Mouse (Mus musculus): ENCODE data around the gene Bmp8a. TPM values are rescaled to one million over a fixed set of nuclear protein-coding genes. Genes with fewer than 3 reads are reported as not detected.
"Not testable (repeated sequence)": the region's sequence is repeated elsewhere in the genome, so short reads cannot be mapped to it uniquely, and the experiment has no call there.

Bmp8a gene
- polyA plus RNA-seq, 1 experiment from 2014 or later: 0.32 TPM

DNA sequence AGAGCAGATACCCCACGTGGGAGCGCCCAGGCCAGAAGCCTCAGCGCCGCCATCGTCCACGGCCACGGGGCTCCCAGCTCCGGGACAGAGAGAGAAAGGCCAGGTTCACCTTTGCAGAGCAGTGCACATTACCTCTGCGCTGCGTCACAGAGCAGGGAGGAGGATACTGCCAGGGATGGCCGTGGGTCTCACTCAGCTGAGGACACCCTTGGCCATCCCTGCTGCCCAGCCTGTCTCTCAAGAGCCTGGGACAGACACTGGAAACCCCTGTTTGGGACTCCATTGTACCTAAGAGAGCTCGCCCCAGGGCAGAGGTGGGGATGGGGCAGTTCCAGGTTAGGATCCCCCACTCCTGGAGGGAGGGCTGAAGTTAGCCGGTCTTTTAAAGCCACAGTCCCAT is 19.5 kb downstream of the Bmp8a start, which contains the start of gene Oxct2a:
Oxct2a (minus strand) TSS at position 101 of the 400 bp plus-strand sequence.
- no peak within 1 kb of the TSS for H3K9ac ChIP-seq (ENCODE audit: low read depth, low read length)
- ATAC-seq (replicated peaks; ENCODE audit: low FRiP score, low read depth): peak; percentile 12; the same call in 1 of the 2 replicates
- TF ChIP-seq CTCF (IDR thresholded peaks at IDR 0.05; ENCODE audit: low read depth): no peak

GRCm38 (mm10) chr4:123322910-123323309 is 20.1 kb downstream of the Bmp8a start:
- not testable (repeated sequence) for H3K27ac ChIP-seq

More for the DNA sequence above, 19.5 kb downstream of the Bmp8a start, which contains the start of gene Oxct2a:
- 17% methylated on average over 11 of the region's 13 CpGs for WGBS
- H3K4me2 ChIP-seq (ENCODE audit: low read length): peak within 1 kb of the TSS; percentile 50
- no peaks in the 10 kb centered on the region for H3K9me3 ChIP-seq (replicated peaks; ENCODE audit: low read length)
- H3K36me3 ChIP-seq (ENCODE audit: insufficient read depth, low read length): no peaks in the 10 kb centered on the region
- H3K27me3 ChIP-seq (ENCODE audit: insufficient read depth, low read length): 0 out of 2 replicates have a peak, but pooled peaks cover 4% of the 10 kb centered on the region
- H3K4me1 ChIP-seq (replicated peaks; ENCODE audit: insufficient read depth, low read length): no peaks in the 10 kb centered on the region
- peak within 1 kb of the TSS; percentile 18; the same call in 1 of the 2 replicates for H3K4me3 ChIP-seq (replicated peaks; ENCODE audit: low read depth, low read length)
- H3K27ac ChIP-seq: no peak within 1 kb of the TSS
- no peak for DNase-seq (ENCODE audit: low spot score)

GRCm38 (mm10) chr4:123314497-123314896 is 28.6 kb downstream of the Bmp8a start:
- no peak for TF ChIP-seq CTCF (IDR thresholded peaks at IDR 0.05; ENCODE audit: low read depth)
- H3K4me3 ChIP-seq (replicated peaks; ENCODE audit: low read depth, low read length): no peak overlapping the region
- H3K27me3 ChIP-seq (ENCODE audit: insufficient read depth, low read length): no peaks in the 10 kb centered on the region
- WGBS: 76% methylated on average over 3 of the region's 3 CpGs
- no peak overlapping the region for H3K4me2 ChIP-seq (ENCODE audit: low read length)
- H3K9ac ChIP-seq (ENCODE audit: low read depth, low read length): no peak overlapping the region
- ATAC-seq (replicated peaks; ENCODE audit: low FRiP score, low read depth) (no peak), DNase-seq (ENCODE audit: low spot score) (no peak)
- H3K27ac ChIP-seq: no peak overlapping the region
- H3K36me3 ChIP-seq (ENCODE audit: insufficient read depth, low read length): no peaks in the 10 kb centered on the region
- no peaks in the 10 kb centered on the region for H3K9me3 ChIP-seq (replicated peaks; ENCODE audit: low read length)
- no peaks in the 10 kb centered on the region for H3K4me1 ChIP-seq (replicated peaks; ENCODE audit: insufficient read depth, low read length)

More at GRCm38 (mm10) chr4:123322910-123323309, 20.1 kb downstream of the Bmp8a start:
- not testable (repeated sequence) for H3K9me3 ChIP-seq (replicated peaks; ENCODE audit: low read length); H3K36me3 ChIP-seq (ENCODE audit: insufficient read depth, low read length); H3K27me3 ChIP-seq (ENCODE audit: insufficient read depth, low read length); H3K9ac ChIP-seq (ENCODE audit: low read depth, low read length); H3K4me1 ChIP-seq (replicated peaks; ENCODE audit: insufficient read depth, low read length); DNase-seq (ENCODE audit: low spot score)
- peak; percentile 64 for ATAC-seq (replicated peaks; ENCODE audit: low FRiP score, low read depth)
- Histone ChIP-seq H3K4me3 (replicated peaks; ENCODE audit: low read depth, low read length) (0 out of 2 replicates have a peak overlapping the region, but pooled peaks have one; percentile 18), H3K4me2 (ENCODE audit: low read length) (peak overlapping the region; percentile 50)
- WGBS: 17% methylated on average over 23 of the region's 38 CpGs

DNA sequence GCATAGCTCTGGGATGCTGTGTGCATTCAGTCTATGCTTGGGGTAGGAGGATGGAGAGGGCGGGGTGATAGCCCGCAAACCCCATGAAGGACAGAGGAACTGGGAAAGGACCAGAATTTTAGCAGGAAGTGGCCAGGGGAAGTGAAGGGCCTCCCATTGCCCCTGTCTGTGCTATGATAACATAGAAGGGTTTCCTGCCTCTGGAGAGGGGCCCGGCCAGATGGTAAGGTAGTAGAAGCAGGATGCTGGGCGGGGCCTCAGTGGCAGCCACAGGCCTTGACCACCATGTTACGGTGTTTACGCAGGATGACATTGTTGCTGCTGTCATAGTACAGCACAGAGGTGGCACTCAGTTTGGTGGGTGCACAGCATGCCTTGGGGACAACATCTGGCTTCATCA is 30.0 kb downstream of the Bmp8a start:
- DNase-seq (ENCODE audit: low spot score): no peak
- no peak overlapping the region for H3K4me2 ChIP-seq (ENCODE audit: low read length)
- H3K9ac ChIP-seq (ENCODE audit: low read depth, low read length): no peak overlapping the region
- no peaks in the 10 kb centered on the region for H3K9me3 ChIP-seq (replicated peaks; ENCODE audit: low read length)
- H3K27me3 ChIP-seq (ENCODE audit: insufficient read depth, low read length): no peaks in the 10 kb centered on the region
- no peak overlapping the region for H3K4me3 ChIP-seq (replicated peaks; ENCODE audit: low read depth, low read length)
- no peak overlapping the region for H3K27ac ChIP-seq
- TF ChIP-seq CTCF (IDR thresholded peaks at IDR 0.05; ENCODE audit: low read depth): no peak
- H3K4me1 ChIP-seq (replicated peaks; ENCODE audit: insufficient read depth, low read length): no peaks in the 10 kb centered on the region
- 73% methylated on average over 6 of the region's 6 CpGs for WGBS
- no peak for ATAC-seq (replicated peaks; ENCODE audit: low FRiP score, low read depth)
- no peaks in the 10 kb centered on the region for H3K36me3 ChIP-seq (ENCODE audit: insufficient read depth, low read length)

DNA sequence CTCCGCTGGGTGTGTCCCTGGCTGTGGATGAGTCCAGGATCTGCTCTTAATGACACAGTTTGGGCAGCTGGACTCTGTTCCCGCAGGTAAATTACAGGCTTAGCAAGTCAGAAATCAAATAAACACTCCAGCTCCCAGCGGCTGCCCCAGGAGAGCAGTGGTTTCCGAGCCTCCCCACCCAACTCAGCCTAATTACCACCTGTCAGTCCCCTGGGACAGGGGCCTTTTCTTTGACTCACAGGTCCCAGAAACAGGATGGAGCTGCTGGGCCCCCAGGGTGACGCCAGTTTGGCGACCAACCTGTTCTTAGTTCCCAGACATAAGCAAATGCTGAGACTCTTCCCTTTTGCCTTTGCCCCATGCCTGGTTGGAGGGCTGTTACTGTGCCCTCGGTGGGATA is 31.2 kb downstream of the Bmp8a start:
- no peaks in the 10 kb centered on the region for H3K27me3 ChIP-seq (ENCODE audit: insufficient read depth, low read length)
- no peaks in the 10 kb centered on the region for H3K9me3 ChIP-seq (replicated peaks; ENCODE audit: low read length)
- WGBS: 80% methylated on average over 7 of the region's 7 CpGs
- DNase-seq (ENCODE audit: low spot score) (no peak), ATAC-seq (replicated peaks; ENCODE audit: low FRiP score, low read depth) (no peak)
- no peak overlapping the region for H3K4me3 ChIP-seq (replicated peaks; ENCODE audit: low read depth, low read length)
- H3K4me2 ChIP-seq (ENCODE audit: low read length): no peak overlapping the region
- H3K27ac ChIP-seq: no peak overlapping the region
- no peak overlapping the region for H3K9ac ChIP-seq (ENCODE audit: low read depth, low read length)
- H3K4me1 ChIP-seq (replicated peaks; ENCODE audit: insufficient read depth, low read length): no peaks in the 10 kb centered on the region
- TF ChIP-seq CTCF (IDR thresholded peaks at IDR 0.05; ENCODE audit: low read depth): no peak
- H3K36me3 ChIP-seq (ENCODE audit: insufficient read depth, low read length): no peaks in the 10 kb centered on the region

DNA sequence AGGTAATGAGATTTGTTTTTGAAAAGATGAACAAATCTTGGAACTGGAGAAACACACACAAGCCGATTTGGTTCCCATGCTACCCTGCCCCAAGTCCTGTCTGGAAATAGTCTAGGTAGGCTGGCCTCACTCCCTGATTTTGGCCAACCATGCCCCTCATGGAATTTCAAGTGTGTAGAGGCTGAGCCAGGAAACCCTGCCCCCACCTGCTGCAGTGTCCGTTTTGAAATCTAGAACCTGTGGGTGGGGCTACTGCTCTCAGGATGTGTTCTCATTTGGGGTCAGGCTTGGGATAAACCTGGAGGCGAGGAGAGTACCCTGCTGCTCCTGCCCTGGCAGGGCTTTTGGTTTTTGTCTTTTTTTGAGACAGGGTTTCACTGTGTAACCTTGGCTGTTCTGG is 34.8 kb downstream of the Bmp8a start:
- no peaks in the 10 kb centered on the region for H3K27me3 ChIP-seq (ENCODE audit: insufficient read depth, low read length)
- H3K9me3 ChIP-seq (replicated peaks; ENCODE audit: low read length): no peaks in the 10 kb centered on the region
- no peak overlapping the region for H3K27ac ChIP-seq
- DNase-seq (ENCODE audit: low spot score): no peak
- H3K9ac ChIP-seq (ENCODE audit: low read depth, low read length): no peak overlapping the region
- H3K4me1 ChIP-seq (replicated peaks; ENCODE audit: insufficient read depth, low read length): no peaks in the 10 kb centered on the region
- no peak overlapping the region for H3K4me2 ChIP-seq (ENCODE audit: low read length)
- H3K36me3 ChIP-seq (ENCODE audit: insufficient read depth, low read length): no peaks in the 10 kb centered on the region
- H3K4me3 ChIP-seq (replicated peaks; ENCODE audit: low read depth, low read length): no peak overlapping the region
- 45% methylated on average over 3 of the region's 3 CpGs for WGBS
- no peak for TF ChIP-seq CTCF (IDR thresholded peaks at IDR 0.05; ENCODE audit: low read depth)
- ATAC-seq (replicated peaks; ENCODE audit: low FRiP score, low read depth): no peak

DNA sequence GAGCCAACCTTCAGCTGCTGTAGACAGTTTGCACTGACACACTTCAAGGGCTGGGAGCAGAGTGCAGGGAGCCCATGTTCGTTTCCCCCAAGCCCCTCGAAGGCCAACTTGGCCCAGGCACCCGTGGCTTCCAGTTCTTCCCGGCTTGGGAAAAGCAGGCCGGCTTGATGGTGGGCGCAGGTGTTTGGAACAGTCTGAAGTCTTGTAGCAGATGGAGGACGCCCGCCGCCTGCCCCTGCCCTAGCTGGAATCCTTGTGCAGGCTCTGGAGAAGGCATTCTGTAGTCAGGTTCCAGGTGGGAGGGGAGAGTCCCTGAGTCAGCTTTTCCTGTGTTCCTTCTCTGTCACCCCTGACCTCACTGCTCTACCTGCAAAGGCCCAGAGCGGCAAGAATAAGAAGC is 36.1 kb downstream of the Bmp8a start:
- H3K27ac ChIP-seq: no peak overlapping the region
- ATAC-seq (replicated peaks; ENCODE audit: low FRiP score, low read depth): no peak
- no peak overlapping the region for H3K4me3 ChIP-seq (replicated peaks; ENCODE audit: low read depth, low read length)
- H3K4me1 ChIP-seq (replicated peaks; ENCODE audit: insufficient read depth, low read length): no peaks in the 10 kb centered on the region
- 83% methylated on average over 10 of the region's 10 CpGs for WGBS
- H3K9me3 ChIP-seq (replicated peaks; ENCODE audit: low read length): no peaks in the 10 kb centered on the region
- TF ChIP-seq CTCF (IDR thresholded peaks at IDR 0.05; ENCODE audit: low read depth): no peak
- no peak for DNase-seq (ENCODE audit: low spot score)
- H3K27me3 ChIP-seq (ENCODE audit: insufficient read depth, low read length): no peaks in the 10 kb centered on the region
- no peak overlapping the region for H3K9ac ChIP-seq (ENCODE audit: low read depth, low read length)
- no peak overlapping the region for H3K4me2 ChIP-seq (ENCODE audit: low read length)
- no peaks in the 10 kb centered on the region for H3K36me3 ChIP-seq (ENCODE audit: insufficient read depth, low read length)
